In the genomic region with DNA sequence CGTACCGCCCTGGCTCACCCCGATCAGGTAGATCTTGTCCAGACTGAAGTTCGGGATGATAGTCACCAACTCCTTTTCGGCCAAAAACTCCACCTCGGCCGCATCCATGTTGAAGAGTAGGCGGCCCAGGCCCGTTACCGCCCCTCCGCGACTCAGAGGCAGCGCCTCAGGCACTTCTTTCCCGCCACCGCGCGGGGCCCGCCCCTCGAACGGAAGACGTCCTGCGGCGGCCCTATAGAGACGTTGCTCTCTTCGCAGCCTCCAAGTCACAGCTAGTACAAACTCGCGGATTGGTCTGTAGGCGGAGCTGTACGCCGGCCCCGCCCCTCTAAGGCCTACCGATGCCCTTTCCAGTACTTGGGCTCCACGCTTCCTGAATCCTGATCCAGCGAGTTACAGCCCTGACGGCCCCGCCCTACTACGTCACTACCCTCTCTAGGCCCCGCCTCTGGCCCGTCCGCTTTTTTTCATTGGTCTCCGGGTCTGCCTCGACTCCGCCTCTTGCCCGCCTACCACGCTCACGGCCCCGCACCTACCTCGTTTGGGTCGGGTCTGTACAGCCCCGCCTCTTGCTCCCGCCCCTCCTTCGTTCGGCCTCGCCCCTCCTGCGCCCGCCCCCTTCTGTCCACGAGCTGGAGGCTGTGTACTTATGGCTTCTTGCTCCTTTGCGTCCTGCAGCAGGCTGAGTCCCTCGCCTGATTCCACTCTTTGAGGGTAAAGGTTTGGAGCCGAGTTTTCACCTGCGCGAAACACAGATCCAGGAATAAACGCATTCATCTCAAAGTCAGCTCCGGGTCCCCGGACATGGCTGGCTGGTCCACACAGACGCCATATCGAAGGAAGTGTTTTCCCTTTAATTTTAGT, we compare ENCODE assay signal across 8 mouse cellular contexts. TPM values are rescaled to one million over a fixed set of nuclear protein-coding genes. Genes with fewer than 3 reads are reported as not detected.
A peak's percentile ranks its signal among the peaks of the same experiment; 100 is the strongest.
DNase-seq lines count a peak whose midpoint lies in the region; ATAC-seq and TF ChIP-seq lines count a peak whose summit lies in the region.

A gene (minus strand): TSS at position 397 of the 864 bp plus-strand sequence.

- TF ChIP-seq EP300 in liver, embryonic 14.5 days (IDR thresholded peaks at IDR 0.05; ENCODE audit: low read depth) = no peak
- TF ChIP-seq EP300 in stomach, postnatal 0 days (optimal IDR thresholded peaks at IDR 0.05) = no peak

- DNase-seq in CD8-positive naive resting alpha-beta T cell, adult 2 months (ENCODE audit: low read depth in 2 of 2, low spot score in 2 of 2) = peak; percentile 98
- peak; percentile 97 for DNase-seq in c-Kit-positive CD71-negative TER-119-negative erythroid progenitor cells, embryonic 14.5 days (ENCODE audit: low read depth)
- peak; percentile 100 for DNase-seq in forebrain, embryonic 10.5 days (ENCODE audit: extremely low spot score, low spot score)
- DNase-seq in kidney, postnatal 25 days = peak; percentile 99 to 100
- peak; percentile 98 to 99 (median 98) for DNase-seq in liver, embryonic 14.5 days (ENCODE audit: low read depth in 3 of 3, low spot score in 3 of 3)
- peak; percentile 99 for DNase-seq in neural tube, embryonic 11.5 days (ENCODE audit: low spot score)
- peak; percentile 99 for DNase-seq in stomach, postnatal 0 days (ENCODE audit: low spot score)

- peaks cover 45% of the 10 kb centered on the region for H3K4me1 ChIP-seq in forebrain, embryonic 10.5 days
- peaks cover 41% of the 10 kb centered on the region for H3K4me1 ChIP-seq in heart, embryonic 15.5 days (replicated peaks)
- H3K4me1 ChIP-seq in liver, embryonic 14.5 days (replicated peaks; ENCODE audit: control insufficient read depth in 2 of 2, insufficient read depth in 2 of 2, low read length in 1 of 2) = peaks cover 10 to 11% of the 10 kb centered on the region in 2 experiments
- peaks cover 12% of the 10 kb centered on the region for H3K4me1 ChIP-seq in neural tube, embryonic 11.5 days (ENCODE audit: control insufficient read depth, insufficient read depth, low read length)
- peaks cover 3% of the 10 kb centered on the region; the same call in 1 of the 2 replicates for H3K4me1 ChIP-seq in stomach, postnatal 0 days (replicated peaks; ENCODE audit: control insufficient read depth, insufficient read depth)

- peak within 1 kb of the TSS; percentile 77 for H3K4me3 ChIP-seq in forebrain, embryonic 10.5 days
- H3K4me3 ChIP-seq in heart, embryonic 15.5 days = peak within 1 kb of the TSS; percentile 70
- H3K4me3 ChIP-seq in liver, embryonic 14.5 days (ENCODE audit: insufficient read depth in 1 of 2, low read depth in 2 of 2, low read length in 2 of 2) = peak within 1 kb of the TSS; percentile 82 to 91
- peak within 1 kb of the TSS; percentile 47 for H3K4me3 ChIP-seq in neural tube, embryonic 11.5 days (ENCODE audit: low read depth, low read length)
- H3K4me3 ChIP-seq in stomach, postnatal 0 days (ENCODE audit: low read depth, low read length) = peak within 1 kb of the TSS; percentile 58

- 0 out of 2 replicates have a peak, but pooled peaks have one; percentile 24 for TF ChIP-seq CTCF in liver, embryonic 14.5 days (IDR thresholded peaks at IDR 0.05; ENCODE audit: low read depth)
- peak; percentile 47 for TF ChIP-seq CTCF in stomach, postnatal 0 days (IDR thresholded peaks at IDR 0.05; ENCODE audit: low read depth)

- H3K9me3 ChIP-seq in forebrain, embryonic 10.5 days = no peaks in the 10 kb centered on the region
- H3K9me3 ChIP-seq in heart, embryonic 15.5 days (replicated peaks) = no peaks in the 10 kb centered on the region
- H3K9me3 ChIP-seq in liver, embryonic 14.5 days (ENCODE audit: control insufficient read depth, low read length) = no peaks in the 10 kb centered on the region
- no peaks in the 10 kb centered on the region for H3K9me3 ChIP-seq in neural tube, embryonic 11.5 days (ENCODE audit: control insufficient read depth, low read length)
- H3K9me3 ChIP-seq in stomach, postnatal 0 days (ENCODE audit: control insufficient read depth, low read length) = no peaks in the 10 kb centered on the region

- peak within 1 kb of the TSS; percentile 91 for H3K4me2 ChIP-seq in heart, embryonic 15.5 days
- peak within 1 kb of the TSS; percentile 99 for H3K4me2 ChIP-seq in liver, embryonic 14.5 days (ENCODE audit: low read depth)
- peak within 1 kb of the TSS; percentile 67 for H3K4me2 ChIP-seq in neural tube, embryonic 11.5 days (ENCODE audit: low read depth)
- H3K4me2 ChIP-seq in stomach, postnatal 0 days (replicated peaks; ENCODE audit: low read depth) = peak within 1 kb of the TSS; percentile 93

- H3K36me3 ChIP-seq in forebrain, embryonic 10.5 days (replicated peaks) = peaks cover 36% of the 10 kb centered on the region
- H3K36me3 ChIP-seq in heart, embryonic 15.5 days = peaks cover 6% of the 10 kb centered on the region; the same call in 1 of the 2 replicates
- peaks cover 7% of the 10 kb centered on the region for H3K36me3 ChIP-seq in liver, embryonic 14.5 days (replicated peaks; ENCODE audit: control insufficient read depth, insufficient read depth, low read depth)
- 0 out of 2 replicates have a peak, but pooled peaks cover 2% of the 10 kb centered on the region for H3K36me3 ChIP-seq in neural tube, embryonic 11.5 days (ENCODE audit: control insufficient read depth, insufficient read depth, low read length)
- 0 out of 2 replicates have a peak, but pooled peaks cover 2% of the 10 kb centered on the region for H3K36me3 ChIP-seq in stomach, postnatal 0 days (ENCODE audit: control insufficient read depth, insufficient read depth, low read length)

- WGBS in forebrain, embryonic 10.5 days = under 1% methylated on average over 67 of the region's 67 CpGs
- under 1% methylated on average over 67 of the region's 67 CpGs for WGBS in heart, embryonic 15.5 days
- WGBS in liver, embryonic 14.5 days (ENCODE audit: insufficient replicate concordance) = under 1% methylated on average over 67 of the region's 67 CpGs
- WGBS in neural tube, embryonic 11.5 days = 1% methylated on average over 67 of the region's 67 CpGs
- under 1% methylated on average over 64 of the region's 67 CpGs for WGBS in stomach, postnatal 0 days

- peak within 1 kb of the TSS; percentile 91 for H3K27ac ChIP-seq in forebrain, embryonic 10.5 days
- peak within 1 kb of the TSS; percentile 79 for H3K27ac ChIP-seq in heart, embryonic 15.5 days
- H3K27ac ChIP-seq in liver, embryonic 14.5 days = peak within 1 kb of the TSS; percentile 57
- H3K27ac ChIP-seq in neural tube, embryonic 11.5 days (ENCODE audit: low read depth, low read length) = 0 out of 2 replicates have a peak within 1 kb of the TSS, but pooled peaks have one; percentile 27
- H3K27ac ChIP-seq in stomach, postnatal 0 days (replicated peaks) = peak within 1 kb of the TSS; percentile 58

- ATAC-seq in heart, embryonic 15.5 days (replicated peaks; ENCODE audit: insufficient number of reproducible peaks, insufficient read depth, low FRiP score, low read depth) = peak; percentile 98
- ATAC-seq in liver, embryonic 14.5 days (ENCODE audit: insufficient read depth) = peak; percentile 97
- peak; percentile 98 for ATAC-seq in neural tube, embryonic 11.5 days (ENCODE audit: insufficient read depth, low FRiP score, low TSS enrichment)
- ATAC-seq in stomach, postnatal 0 days (ENCODE audit: low FRiP score, low TSS enrichment) = peak; percentile 99

- no peaks in the 10 kb centered on the region for H3K27me3 ChIP-seq in forebrain, embryonic 10.5 days (ENCODE audit: poor library complexity, severe bottlenecking)
- H3K27me3 ChIP-seq in heart, embryonic 15.5 days = no peaks in the 10 kb centered on the region
- no peaks in the 10 kb centered on the region for H3K27me3 ChIP-seq in liver, embryonic 14.5 days (ENCODE audit: control insufficient read depth, insufficient read depth, low read length)
- H3K27me3 ChIP-seq in neural tube, embryonic 11.5 days (ENCODE audit: control insufficient read depth, insufficient read depth, low read length) = no peaks in the 10 kb centered on the region
- H3K27me3 ChIP-seq in stomach, postnatal 0 days (ENCODE audit: control insufficient read depth, insufficient read depth, low read length) = no peaks in the 10 kb centered on the region

- H3K9ac ChIP-seq in heart, embryonic 15.5 days = peak within 1 kb of the TSS; percentile 72
- H3K9ac ChIP-seq in liver, embryonic 14.5 days (replicated peaks) = peak within 1 kb of the TSS; percentile 89
- peak within 1 kb of the TSS; percentile 49 for H3K9ac ChIP-seq in neural tube, embryonic 11.5 days (ENCODE audit: low read length)
- peak within 1 kb of the TSS; percentile 73 for H3K9ac ChIP-seq in stomach, postnatal 0 days (ENCODE audit: low read length)

RNA-seq across cellular contexts. Expression of the gene that starts here (rescaled TPM):
- 154 and 158 TPM in 2 replicates for polyA plus RNA-seq in forebrain, embryonic 10.5 days (2016; fragmentation: Nextera tagmentation; extraction: Ambion mirVana)
- 43.9 and 56.2 TPM in 2 replicates for polyA plus RNA-seq in heart, embryonic 15.5 days (2015; fragmentation: Nextera tagmentation; extraction: Ambion mirVana)
- polyA plus RNA-seq in liver, embryonic 14.5 days (2012; rRNA removed) = 31.5 and 37.5 TPM in 2 replicates
- 63.4 and 63.7 TPM in 2 replicates for polyA plus RNA-seq in liver, embryonic 14.5 days (2014; fragmentation: Nextera tagmentation; extraction: Ambion mirVana)
- polyA plus RNA-seq in neural tube, embryonic 11.5 days (2014; fragmentation: Nextera tagmentation; extraction: Ambion mirVana) = 101 and 109 TPM in 2 replicates
- 31.0 and 35.5 TPM in 2 replicates for polyA plus RNA-seq in stomach, postnatal 0 days (2015; fragmentation: Nextera tagmentation; extraction: Ambion mirVana)

Comparison
In these comparisons a context has a peak if more than half of its experiments do, and no peak if none do; other contexts are left out.
1. Peak in every context shown above with its lines: DNase-seq, ATAC-seq, H3K4me3 ChIP-seq and H3K27ac ChIP-seq.
2. H3K27ac ChIP-seq: peak in every context shown above with its lines; median percentile 91 in forebrain, embryonic 10.5 days; 79 in heart, embryonic 15.5 days; 58 in stomach, postnatal 0 days; 57 in liver, embryonic 14.5 days; 27 in neural tube, embryonic 11.5 days.